ENCODE assay signal across 17 mouse cellular contexts in the genomic region with DNA sequence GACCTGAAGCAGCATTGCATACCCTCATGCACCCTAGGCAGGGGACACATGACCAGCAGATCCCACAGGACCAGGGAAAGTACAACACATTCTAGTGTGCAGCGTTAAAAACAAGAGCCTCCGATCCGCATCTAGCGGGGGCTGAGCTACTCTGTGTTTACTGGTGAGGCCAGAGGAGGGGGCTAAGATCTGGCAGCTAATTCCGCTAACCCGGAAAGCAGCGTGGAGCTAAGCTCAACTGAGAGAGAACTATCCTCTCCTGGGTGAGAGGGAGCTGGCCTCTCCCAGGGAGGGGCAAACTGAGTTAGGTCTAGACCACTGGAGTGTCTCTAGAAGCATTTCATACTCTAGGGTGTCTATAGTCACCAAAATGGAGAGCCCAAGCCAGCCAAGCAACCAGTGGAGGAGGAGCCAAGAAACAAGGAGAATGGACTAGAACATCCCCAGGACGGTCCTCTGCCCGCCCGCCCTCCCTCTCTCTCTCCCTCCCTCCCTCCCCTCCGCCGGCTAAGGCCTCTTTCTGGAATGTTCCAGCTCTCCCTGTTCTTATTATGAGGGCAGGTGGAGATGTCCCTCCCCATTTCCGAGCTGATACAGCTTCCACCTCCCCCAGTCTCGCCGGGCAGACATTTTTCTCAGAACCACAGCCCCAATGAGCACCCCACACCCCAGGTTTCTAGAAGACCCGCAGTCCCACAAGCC. TPM values are rescaled to one million over a fixed set of nuclear protein-coding genes. Genes with fewer than 3 reads are reported as not detected.
DNase-seq lines count a peak whose midpoint lies in the region; ATAC-seq lines count a peak whose summit lies in the region.
"Had no signal": no experiment of that assay in that cellular context is flagged by ENCODE, and none has a peak within 500 bp of the region (broad histone marks: within the 10 kb centered on the region; RNA-seq: fewer than 3 reads in every experiment).

No protein-coding gene starts in this region.

- H3K27me3 ChIP-seq in midbrain, embryonic 13.5 days: peaks cover 80% of the 10 kb centered on the region
- H3K27me3 ChIP-seq in midbrain, embryonic 11.5 days (ENCODE audit: control insufficient read depth, insufficient read depth, low read length): peaks cover 47% of the 10 kb centered on the region
- H3K27me3 ChIP-seq in hindbrain, embryonic 15.5 days: 0 out of 2 replicates have a peak, but pooled peaks cover 2% of the 10 kb centered on the region
- H3K27me3 ChIP-seq in neural tube, embryonic 15.5 days (replicated peaks): peaks cover 13% of the 10 kb centered on the region

- H3K9ac ChIP-seq in midbrain, embryonic 13.5 days (replicated peaks): no peak overlapping the region
- H3K9ac ChIP-seq in midbrain, embryonic 11.5 days (ENCODE audit: low read length): no peak overlapping the region
- no peak overlapping the region for H3K9ac ChIP-seq in hindbrain, embryonic 15.5 days
- H3K9ac ChIP-seq in neural tube, embryonic 15.5 days (replicated peaks): 0 out of 2 replicates have a peak overlapping the region, but pooled peaks have one; percentile 8
- H3K9ac ChIP-seq: embryonic facial prominence, embryonic 12.5 days; heart, embryonic 13.5 days; limb, embryonic 12.5 days; liver, embryonic 13.5 days; lung, embryonic 15.5 days had no signal

- no peak overlapping the region for H3K27ac ChIP-seq in midbrain, embryonic 13.5 days
- no peak overlapping the region for H3K27ac ChIP-seq in midbrain, embryonic 11.5 days (ENCODE audit: low read depth, low read length)
- H3K27ac ChIP-seq in hindbrain, embryonic 15.5 days (replicated peaks): no peak overlapping the region
- no peak overlapping the region for H3K27ac ChIP-seq in neural tube, embryonic 15.5 days (replicated peaks)
- H3K27ac ChIP-seq: embryonic facial prominence, embryonic 12.5 days; heart, embryonic 13.5 days; limb, embryonic 12.5 days; liver, embryonic 13.5 days; lung, embryonic 15.5 days had no signal

- DNase-seq in cerebellum, adult 9-11 months: peak; percentile 62
- DNase-seq in midbrain, embryonic 11.5 days (ENCODE audit: low spot score, missing footprints): no peak
- no peak for DNase-seq in urinary bladder, postnatal 14 days (ENCODE audit: low spot score)
- DNase-seq: adrenal gland, adult 8-10 months; B cell, adult 2 months; heart, postnatal 36 days; liver, embryonic 13.5 days; right cerebral cortex, adult 18-20 months had no signal

- no peaks in the 10 kb centered on the region for H3K9me3 ChIP-seq in midbrain, embryonic 13.5 days
- no peaks in the 10 kb centered on the region for H3K9me3 ChIP-seq in midbrain, embryonic 11.5 days (ENCODE audit: control insufficient read depth, low read length)
- no peaks in the 10 kb centered on the region for H3K9me3 ChIP-seq in hindbrain, embryonic 15.5 days
- no peaks in the 10 kb centered on the region for H3K9me3 ChIP-seq in neural tube, embryonic 15.5 days (replicated peaks)
- H3K9me3 ChIP-seq: embryonic facial prominence, embryonic 12.5 days; heart, embryonic 13.5 days; limb, embryonic 12.5 days; liver, embryonic 13.5 days; lung, embryonic 15.5 days had no signal

- no peaks in the 10 kb centered on the region for H3K36me3 ChIP-seq in midbrain, embryonic 13.5 days
- no peaks in the 10 kb centered on the region for H3K36me3 ChIP-seq in midbrain, embryonic 11.5 days (ENCODE audit: control insufficient read depth, insufficient read depth, low read length)
- H3K36me3 ChIP-seq in hindbrain, embryonic 15.5 days: no peaks in the 10 kb centered on the region
- peaks cover 7% of the 10 kb centered on the region; the same call in 1 of the 2 replicates for H3K36me3 ChIP-seq in neural tube, embryonic 15.5 days
- H3K36me3 ChIP-seq: embryonic facial prominence, embryonic 12.5 days; heart, embryonic 13.5 days; limb, embryonic 12.5 days; liver, embryonic 13.5 days; lung, embryonic 15.5 days had no signal

- peak overlapping the region; percentile 89 for H3K4me2 ChIP-seq in midbrain, embryonic 13.5 days (replicated peaks)
- H3K4me2 ChIP-seq in midbrain, embryonic 11.5 days: no peak overlapping the region
- H3K4me2 ChIP-seq in hindbrain, embryonic 15.5 days: peak overlapping the region; percentile 96
- peak overlapping the region; percentile 98 for H3K4me2 ChIP-seq in neural tube, embryonic 15.5 days
- H3K4me2 ChIP-seq: embryonic facial prominence, embryonic 12.5 days; heart, embryonic 13.5 days; limb, embryonic 12.5 days; liver, embryonic 13.5 days; lung, embryonic 15.5 days had no signal

- ATAC-seq in cerebellum, adult (ENCODE audit: insufficient number of reproducible peaks, low FRiP score, low TSS enrichment): no peak
- ATAC-seq in midbrain, embryonic 13.5 days: no peak
- no peak for ATAC-seq in midbrain, embryonic 11.5 days (ENCODE audit: low FRiP score)
- no peak for ATAC-seq in hindbrain, embryonic 15.5 days (ENCODE audit: low FRiP score, low read depth)
- no peak for ATAC-seq in neural tube, embryonic 15.5 days (ENCODE audit: low FRiP score)
- ATAC-seq: intestine, embryonic 16.5 days had no signal

- H3K4me1 ChIP-seq in midbrain, embryonic 13.5 days (replicated peaks): peaks cover 64% of the 10 kb centered on the region
- peaks cover 26% of the 10 kb centered on the region for H3K4me1 ChIP-seq in midbrain, embryonic 11.5 days (ENCODE audit: control insufficient read depth, insufficient read depth, low read length)
- H3K4me1 ChIP-seq in hindbrain, embryonic 15.5 days (replicated peaks): peaks cover 66% of the 10 kb centered on the region
- peaks cover 77% of the 10 kb centered on the region for H3K4me1 ChIP-seq in neural tube, embryonic 15.5 days

- WGBS in midbrain, embryonic 13.5 days: 52% methylated on average over 16 of the region's 16 CpGs
- 48% methylated on average over 16 of the region's 16 CpGs for WGBS in midbrain, embryonic 11.5 days
- 48% methylated on average over 16 of the region's 16 CpGs for WGBS in hindbrain, embryonic 15.5 days
- WGBS in neural tube, embryonic 15.5 days: 54% methylated on average over 16 of the region's 16 CpGs

- no peak overlapping the region for H3K4me3 ChIP-seq in midbrain, embryonic 13.5 days (replicated peaks)
- H3K4me3 ChIP-seq in midbrain, embryonic 11.5 days (ENCODE audit: low read depth, low read length): no peak overlapping the region
- peak overlapping the region; percentile 71; the same call in 1 of the 2 replicates for H3K4me3 ChIP-seq in hindbrain, embryonic 15.5 days
- peak overlapping the region; percentile 75 for H3K4me3 ChIP-seq in neural tube, embryonic 15.5 days (replicated peaks)
- H3K4me3 ChIP-seq: embryonic facial prominence, embryonic 12.5 days; heart, embryonic 13.5 days; limb, embryonic 12.5 days; liver, embryonic 13.5 days; lung, embryonic 15.5 days had no signal

RNA-seq across cellular contexts. Expression of gene Nptx1, which starts 3.6 kb away (rescaled TPM):
- 7.3 and 8.6 TPM in 2 replicates for polyA plus RNA-seq in midbrain, embryonic 13.5 days (2015; fragmentation: Nextera tagmentation; extraction: Ambion mirVana)
- polyA plus RNA-seq in midbrain, embryonic 11.5 days (2014; fragmentation: Nextera tagmentation; extraction: Ambion mirVana): 2.5 and 3.0 TPM in 2 replicates
- polyA plus RNA-seq in hindbrain, embryonic 15.5 days (2015; fragmentation: Nextera tagmentation; extraction: Ambion mirVana): 16.2 and 20.7 TPM in 2 replicates
- 26.0 and 28.3 TPM in 2 replicates for polyA plus RNA-seq in neural tube, embryonic 15.5 days (2015; fragmentation: Nextera tagmentation; extraction: Ambion mirVana)

RNA-seq across cellular contexts. Expression of gene Endov, which starts 52.8 kb away (rescaled TPM):
- polyA plus RNA-seq in midbrain, embryonic 13.5 days (2015; fragmentation: Nextera tagmentation; extraction: Ambion mirVana): 22.8 and 22.9 TPM in 2 replicates
- polyA plus RNA-seq in midbrain, embryonic 11.5 days (2014; fragmentation: Nextera tagmentation; extraction: Ambion mirVana): 13.2 and 14.0 TPM in 2 replicates
- polyA plus RNA-seq in hindbrain, embryonic 15.5 days (2015; fragmentation: Nextera tagmentation; extraction: Ambion mirVana): 17.2 and 17.6 TPM in 2 replicates
- polyA plus RNA-seq in neural tube, embryonic 15.5 days (2015; fragmentation: Nextera tagmentation; extraction: Ambion mirVana): 15.1 and 15.8 TPM in 2 replicates

RNA-seq across cellular contexts. Expression of gene Rptor, which starts 58.7 kb away (rescaled TPM):
- 9.7 and 11.7 TPM in 2 replicates for polyA plus RNA-seq in midbrain, embryonic 13.5 days (2015; fragmentation: Nextera tagmentation; extraction: Ambion mirVana)
- polyA plus RNA-seq in midbrain, embryonic 11.5 days (2014; fragmentation: Nextera tagmentation; extraction: Ambion mirVana): 8.7 and 11.1 TPM in 2 replicates
- 12.7 and 13.3 TPM in 2 replicates for polyA plus RNA-seq in hindbrain, embryonic 15.5 days (2015; fragmentation: Nextera tagmentation; extraction: Ambion mirVana)
- 10.4 and 11.7 TPM in 2 replicates for polyA plus RNA-seq in neural tube, embryonic 15.5 days (2015; fragmentation: Nextera tagmentation; extraction: Ambion mirVana)

Comparison
In these comparisons a context has a peak if more than half of its experiments do, and no peak if none do; other contexts are left out.
1. H3K4me3 ChIP-seq: peak in hindbrain, embryonic 15.5 days (single experiment) and neural tube, embryonic 15.5 days (single experiment); none in midbrain, embryonic 13.5 days (single experiment) and midbrain, embryonic 11.5 days (single experiment).